Mouse (Mus musculus) urinary bladder, postnatal 36 days (tissue): ENCODE measurements around the gene Tpsb2.

Experiments
- DNase-seq, 2 experiments: peaks; one replicate each; pipeline ENCODE4 v3.0.0; 2022; ENCODE audit warnings: low spot score in 2 of 2, mixed read lengths in 1 of 2

Tpsb2 gene

DNA sequence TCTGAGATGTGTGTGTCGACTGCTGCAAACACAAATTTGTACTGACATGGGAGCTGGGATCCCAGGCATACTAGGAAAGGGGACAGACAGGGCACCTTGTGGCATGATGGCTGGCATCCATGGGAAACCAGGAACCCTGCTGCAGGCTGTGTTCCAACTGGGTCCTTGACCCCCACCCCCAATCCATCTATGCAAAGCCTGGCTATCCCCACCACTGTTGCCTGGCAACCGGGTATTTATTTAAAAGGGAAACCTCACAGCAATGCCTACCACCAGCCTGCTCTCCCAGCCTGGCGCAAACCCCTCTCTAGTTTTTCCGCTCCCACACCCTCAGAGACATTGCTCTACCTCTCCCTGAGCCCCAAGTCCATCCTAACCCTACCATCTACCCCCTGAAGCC lies 41.2 kb downstream of the Tpsb2 start:
- no peak for DNase-seq

- DNase-seq: no peak
Observed at GRCm38 (mm10) chr17:25408302-25408999, 42.3 kb downstream of the Tpsb2 start.

DNA sequence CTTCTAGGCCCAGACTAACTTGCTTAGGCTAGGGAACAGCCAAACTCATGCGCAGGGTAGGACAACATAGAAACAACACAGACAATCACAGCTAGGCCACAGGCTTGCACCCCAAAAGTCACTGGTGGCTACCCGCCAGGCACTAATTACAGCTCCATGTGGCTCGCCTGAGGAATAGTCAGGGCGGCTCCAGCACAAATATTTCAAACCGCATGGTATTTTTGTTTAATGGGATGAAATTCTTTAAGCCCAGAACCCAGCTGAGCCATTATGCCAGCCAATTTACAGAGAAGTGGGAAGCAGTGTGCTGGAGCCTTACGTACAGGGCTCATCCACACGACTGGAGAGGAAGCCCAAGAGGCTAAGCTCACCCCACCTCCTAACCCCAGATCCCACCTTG lies 43.5 kb downstream of the Tpsb2 start:
- no peak for DNase-seq

DNA sequence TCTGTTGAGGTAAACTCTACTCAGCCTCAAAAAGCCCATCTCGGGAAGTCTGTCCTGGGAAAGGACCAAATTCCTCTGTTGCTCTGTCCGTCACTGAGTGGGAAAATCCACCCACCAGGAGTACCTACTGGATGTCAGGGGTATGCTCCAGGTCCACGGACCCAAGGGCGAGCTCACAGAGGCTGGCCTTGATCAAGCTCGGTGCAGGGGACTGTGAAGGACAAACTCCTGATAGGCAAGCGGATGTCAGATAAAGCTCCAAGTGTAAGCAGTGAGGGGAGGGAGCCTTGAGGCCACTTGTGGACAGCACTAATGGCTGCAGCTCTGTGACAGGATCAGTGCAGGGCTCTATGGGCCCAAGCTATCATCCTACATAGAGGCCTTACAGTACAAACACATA lies 44.1 kb downstream of the Tpsb2 start:
- DNase-seq: no peak

- DNase-seq: no peak
Observed at GRCm38 (mm10) chr17:25410786-25411185, 44.7 kb downstream of the Tpsb2 start.

- DNase-seq: no peak
Observed at GRCm38 (mm10) chr17:25411251-25411650, 45.1 kb downstream of the Tpsb2 start.

- DNase-seq: peak in 1 of 2 experiments; percentile 21
Observed at GRCm38 (mm10) chr17:25414209-25414608, 48.1 kb downstream of the Tpsb2 start.

- DNase-seq: no peak
Observed at GRCm38 (mm10) chr17:25414917-25415316, 48.8 kb downstream of the Tpsb2 start.

- no peak for DNase-seq
Observed at GRCm38 (mm10) chr17:25415421-25415913, 49.4 kb downstream of the Tpsb2 start.

GRCm38 (mm10) chr17:25416219-25416618 lies 50.1 kb downstream of the Tpsb2 start:
- DNase-seq: no peak

DNA sequence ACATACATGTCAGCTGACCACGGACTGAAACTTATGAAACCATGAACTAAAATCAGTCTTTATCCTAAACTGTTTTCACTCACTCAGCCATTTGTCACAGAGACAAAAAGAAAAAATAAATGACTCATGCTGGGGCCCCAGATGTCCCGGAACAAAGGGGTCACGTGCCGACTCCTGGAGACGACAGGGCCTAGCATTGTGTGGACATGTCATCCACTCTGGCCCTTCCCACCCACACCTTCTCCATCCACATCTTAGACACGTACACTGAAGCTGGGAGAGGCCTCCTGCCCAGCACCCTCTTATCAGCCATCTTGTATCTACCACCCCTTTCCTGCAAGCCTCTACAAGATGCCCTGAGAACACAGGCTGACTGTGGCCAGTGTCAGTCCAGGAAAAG lies 51.9 kb downstream of the Tpsb2 start:
- peak in 1 of 2 experiments; percentile 38 for DNase-seq
